Mouse (Mus musculus) frontal cortex, postnatal 36 days (tissue): Measurements from ENCODE around the gene Nfib.

Experiments
- DNase-seq, 2 experiments: peaks; one replicate each; pipeline ENCODE4 v3.0.0; 2022; ENCODE audit warnings: low spot score in 2 of 2

Gene Nfib

GRCm38 (mm10) chr4:82704841-82705794, at the start of gene Nfib:
Nfib (minus strand) TSS chr4:82705750.
- DNase-seq: no peak

- no peak for DNase-seq
These were observed 30.2 kb upstream of the Nfib start for GRCm38 (mm10) chr4:82735764-82736163.

DNA sequence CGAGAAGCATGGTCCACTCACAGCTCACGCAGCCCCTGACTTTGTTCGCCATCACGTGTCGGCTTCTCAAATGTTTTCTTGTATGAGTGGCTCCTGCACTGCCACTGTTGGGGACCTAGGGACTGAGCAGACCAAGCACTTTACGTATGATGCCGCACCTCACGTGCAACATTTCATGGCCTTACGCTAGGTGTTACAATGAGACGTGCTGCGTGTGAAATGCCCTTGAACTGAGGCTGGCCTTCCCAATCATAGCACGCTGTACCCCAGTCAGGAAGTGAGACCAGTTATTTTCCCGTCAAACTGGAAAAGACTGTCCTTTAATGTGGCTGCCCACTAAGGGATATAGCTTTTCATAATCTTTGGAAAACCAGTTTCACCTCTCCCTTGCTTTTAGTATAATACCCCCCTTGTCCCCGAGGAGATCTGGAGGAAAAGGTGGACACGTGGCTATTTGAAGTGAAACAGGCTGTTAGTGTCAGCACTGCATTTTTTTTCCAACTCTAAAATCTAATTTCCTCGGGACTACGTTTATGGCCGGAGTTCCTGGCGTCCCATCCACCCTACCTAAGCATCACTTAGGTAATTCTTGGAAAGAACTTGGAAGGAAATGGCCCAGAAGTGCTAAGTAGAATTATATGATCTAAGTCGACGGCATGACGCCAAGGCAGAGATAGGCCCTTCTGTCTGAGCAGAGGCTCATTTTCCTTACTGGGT, 29.4 kb upstream of the Nfib start:
- DNase-seq: no peak

- no peak for DNase-seq
These were observed 28.8 kb upstream of the Nfib start for GRCm38 (mm10) chr4:82734348-82734747.

GRCm38 (mm10) chr4:82733636-82734035, 28.1 kb upstream of the Nfib start:
- no peak for DNase-seq

- DNase-seq: no peak
These were observed 24.8 kb upstream of the Nfib start for GRCm38 (mm10) chr4:82730248-82730887.

DNA sequence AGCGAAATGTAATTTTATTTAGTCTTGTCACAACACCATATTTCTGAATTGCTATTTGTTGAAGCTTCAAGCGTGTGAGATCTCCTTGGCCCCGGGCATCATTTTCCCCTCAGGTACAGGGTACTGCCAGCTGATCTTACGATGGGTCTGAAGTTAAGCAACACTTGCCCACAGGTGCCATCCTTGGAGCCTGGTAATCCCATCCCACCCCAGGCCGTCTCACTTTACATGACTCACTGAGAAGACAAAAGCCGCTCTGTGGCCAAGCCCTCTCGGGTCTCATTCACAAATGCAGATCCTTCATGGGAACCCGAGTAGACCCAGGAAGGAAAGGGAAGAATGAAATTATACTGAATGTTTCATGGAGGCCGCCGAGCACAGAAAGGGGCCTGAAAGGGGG, 18.5 kb upstream of the Nfib start:
- DNase-seq: no peak

DNA sequence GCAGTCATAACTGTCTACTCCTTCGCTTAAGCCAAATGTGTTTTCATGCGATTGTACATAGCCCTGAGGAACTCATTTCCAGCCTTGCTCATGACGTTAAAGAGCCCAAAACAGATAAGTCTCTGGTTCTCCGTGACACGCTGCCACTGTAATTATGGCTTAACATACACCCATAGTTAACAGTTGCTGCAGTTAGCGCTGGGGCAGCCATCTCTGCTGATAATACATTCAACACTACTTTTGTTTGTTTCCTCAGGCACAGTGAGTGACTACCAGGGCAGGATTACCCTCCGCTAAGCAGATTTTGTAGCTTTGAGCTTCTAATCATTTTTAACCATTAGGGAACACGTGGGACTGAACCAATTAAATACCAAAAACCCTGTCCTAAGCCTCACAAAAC, 17.5 kb upstream of the Nfib start:
- DNase-seq: no peak

- no peak for DNase-seq
These were observed 10.3 kb upstream of the Nfib start for GRCm38 (mm10) chr4:82715833-82716232.

DNA sequence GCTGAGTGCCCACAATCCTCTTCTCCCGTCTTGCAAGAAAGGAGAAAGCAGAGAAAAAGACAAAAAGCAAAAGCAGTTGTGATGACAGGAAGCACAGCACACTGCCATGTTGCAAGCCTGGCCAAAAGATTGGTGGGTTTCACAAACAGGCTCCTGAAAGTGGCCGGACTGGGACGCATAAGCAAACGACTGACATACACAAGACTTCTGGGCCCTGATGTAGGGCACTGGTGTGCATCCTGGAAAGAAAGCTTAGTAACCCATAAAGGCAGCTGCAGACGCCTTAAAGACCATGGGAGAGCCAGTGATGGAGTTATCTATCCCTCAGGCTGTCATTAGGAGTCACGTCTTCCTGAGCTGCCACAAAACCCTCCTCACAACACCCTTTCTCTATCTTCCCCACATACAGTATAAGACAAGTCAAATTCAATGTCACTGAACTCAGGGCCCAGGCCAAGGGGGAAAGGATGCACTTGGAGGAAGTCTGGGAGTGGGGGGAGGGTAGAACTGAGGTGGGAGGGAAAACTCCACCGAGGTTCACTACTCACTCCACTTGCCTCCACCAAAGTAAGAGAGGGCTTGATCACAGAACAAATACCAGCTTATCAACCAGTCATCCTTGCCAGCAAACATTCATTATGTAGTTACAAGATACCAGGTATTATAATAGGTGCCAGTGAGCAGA, 6.2 kb upstream of the Nfib start:
- DNase-seq: no peak

GRCm38 (mm10) chr4:82709666-82710065, 4.1 kb upstream of the Nfib start:
- DNase-seq: no peak

DNA sequence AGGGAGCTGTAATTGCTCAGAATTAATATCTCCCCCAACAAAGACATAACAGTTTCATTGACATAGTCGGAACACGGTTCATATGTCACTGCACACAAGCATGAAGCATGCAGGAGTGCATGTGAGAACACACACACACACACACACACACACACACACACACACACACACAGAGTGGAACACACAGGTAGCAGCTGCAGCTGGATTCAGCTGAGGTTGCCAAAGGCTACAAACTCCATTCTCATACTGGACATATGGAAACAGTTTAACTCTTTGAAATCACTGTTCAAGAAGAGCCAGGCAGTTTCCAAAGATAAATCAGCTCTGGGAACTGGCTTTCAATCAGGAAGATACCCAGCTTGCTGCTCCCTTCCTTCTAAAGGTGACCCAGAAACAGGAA, 462 bp upstream of the Nfib start:
- DNase-seq: no peak

DNA sequence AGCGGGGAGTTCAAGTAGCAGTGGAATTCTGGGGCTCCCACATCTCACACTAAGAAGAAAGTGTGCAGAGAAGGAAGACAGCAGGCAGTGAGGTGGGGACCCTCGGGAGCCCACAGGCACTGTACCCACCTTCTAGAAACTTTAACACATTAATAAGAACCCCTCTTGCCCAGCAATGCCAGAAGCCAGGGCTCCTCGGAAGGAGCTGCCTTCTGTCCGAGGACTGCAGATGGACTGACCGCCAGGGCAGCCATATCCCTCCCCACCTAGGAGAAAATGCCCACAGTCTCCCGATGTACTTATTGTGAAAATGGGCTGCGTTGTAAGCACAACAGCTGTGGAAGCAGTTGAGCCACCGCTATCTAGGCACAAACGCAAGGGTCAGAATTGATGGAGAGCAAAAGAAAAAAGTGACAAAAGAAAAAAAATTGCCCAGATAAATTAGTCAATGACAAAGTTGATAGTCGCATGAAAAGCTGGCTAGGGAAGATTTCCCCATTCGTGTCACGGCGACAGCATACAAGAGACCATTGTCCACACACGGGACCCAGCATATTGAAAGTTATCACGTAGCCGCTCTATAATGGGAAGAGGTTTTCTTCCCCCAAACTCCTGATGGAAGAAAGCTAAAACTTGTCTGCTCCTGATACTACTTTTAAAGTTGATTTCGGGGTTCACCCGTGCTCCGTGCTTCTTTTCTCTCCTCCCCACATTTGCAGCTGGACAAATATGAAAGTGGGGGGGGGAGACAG, 1.3 kb downstream of the Nfib start:
- no peak for DNase-seq

- no peak for DNase-seq
These were observed 2.7 kb downstream of the Nfib start for GRCm38 (mm10) chr4:82702808-82703207.

GRCm38 (mm10) chr4:82699504-82699903, 6.0 kb downstream of the Nfib start:
- no peak for DNase-seq

DNA sequence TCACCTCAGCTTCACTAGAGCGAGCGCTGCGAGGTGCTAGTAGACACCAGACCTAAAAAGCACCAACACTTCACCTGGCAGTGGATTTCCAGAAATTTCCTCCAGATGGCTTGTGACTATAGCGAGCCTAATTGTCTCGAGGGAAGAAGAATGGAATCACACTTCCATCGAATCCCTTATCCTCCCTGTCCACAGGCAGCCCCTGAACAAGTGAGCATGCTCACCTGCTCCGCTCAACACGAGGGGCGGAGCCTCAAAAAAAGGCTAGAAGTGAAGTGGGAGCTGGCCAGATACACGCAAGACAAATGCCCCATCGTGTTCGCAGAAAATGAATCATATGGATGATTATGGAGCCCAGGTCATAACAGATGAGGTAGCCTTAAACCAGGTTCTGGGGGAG, 6.9 kb downstream of the Nfib start:
- DNase-seq: no peak

GRCm38 (mm10) chr4:82697151-82697550, 8.4 kb downstream of the Nfib start:
- DNase-seq: no peak

DNA sequence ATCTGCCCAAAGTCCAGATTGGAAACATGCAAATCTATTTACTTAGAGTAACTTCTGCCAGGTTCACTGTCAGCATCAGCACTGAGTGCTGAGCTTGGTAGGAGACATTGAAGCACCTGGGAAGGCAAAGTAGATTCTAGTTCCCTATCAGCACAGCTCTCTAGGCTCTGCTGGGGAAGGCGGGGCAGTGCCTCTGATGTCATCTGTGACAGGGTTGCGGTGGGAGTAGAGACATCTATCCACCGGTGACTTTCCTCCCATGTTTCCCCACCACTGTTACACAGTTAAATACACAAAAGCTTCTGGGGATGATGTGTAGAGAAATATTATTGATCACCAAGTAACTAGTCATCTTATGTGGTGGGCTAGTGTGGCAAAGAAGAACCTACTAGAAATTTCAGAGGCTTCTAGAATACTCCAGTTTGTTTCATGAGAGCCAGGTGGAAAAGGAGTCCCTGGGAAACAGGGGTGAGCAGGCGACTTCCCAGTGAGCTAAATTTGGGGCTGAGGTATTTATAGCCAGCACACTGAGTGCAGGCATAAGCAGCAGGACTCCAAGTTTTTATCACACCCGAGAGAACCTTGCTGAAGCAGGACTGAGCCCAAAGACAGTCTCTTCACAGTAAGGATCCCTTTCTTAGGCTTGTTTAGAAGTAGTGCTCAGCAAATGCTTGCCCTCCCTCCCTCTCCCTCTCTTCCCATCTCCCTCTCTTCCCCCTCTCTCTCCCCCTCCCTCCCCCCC, 9.6 kb downstream of the Nfib start:
- DNase-seq: peak; percentile 9 to 12

DNA sequence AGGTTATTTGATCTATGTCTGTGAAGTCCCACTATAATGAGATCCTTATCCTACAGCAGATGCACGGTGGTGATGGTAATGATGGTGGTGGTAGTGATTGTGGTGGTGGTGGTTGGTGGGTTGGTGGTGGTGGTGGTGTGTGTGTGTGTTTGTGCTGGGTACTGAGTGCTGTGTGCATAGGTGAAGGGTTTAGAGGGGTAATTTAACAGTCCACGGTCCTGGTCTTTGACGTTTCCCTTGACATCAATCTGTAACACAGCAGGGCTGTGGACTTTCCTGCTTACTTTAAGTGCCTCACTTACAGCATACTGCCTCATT, 13.6 kb downstream of the Nfib start:
- no peak for DNase-seq

- no peak for DNase-seq
These were observed 14.2 kb downstream of the Nfib start for GRCm38 (mm10) chr4:82691126-82692008.
